In genomic region chr4:150656504-150656903, GRCm38 (mm10) we compare ENCODE assay signal across 9 mouse cellular contexts. TPM values are rescaled to one million over a fixed set of nuclear protein-coding genes. Genes with fewer than 3 reads are reported as not detected.
DNase-seq lines count a peak whose midpoint lies in the region; ATAC-seq and TF ChIP-seq lines count a peak whose summit lies in the region.
"Had no signal": no experiment of that assay in that cellular context is flagged by ENCODE, and none has a peak within 500 bp of the region (broad histone marks: within the 10 kb centered on the region; RNA-seq: fewer than 3 reads in every experiment).

No protein-coding gene starts in this region.

- H3K4me2 ChIP-seq in hindbrain, postnatal 0 days (ENCODE audit: low read depth, low read length): no peak overlapping the region
- H3K4me2 ChIP-seq in hindbrain, embryonic 13.5 days: no peak overlapping the region
- no peak overlapping the region for H3K4me2 ChIP-seq in forebrain, embryonic 12.5 days

- no peaks in the 10 kb centered on the region for H3K36me3 ChIP-seq in hindbrain, postnatal 0 days (ENCODE audit: insufficient read depth, low read length)
- H3K36me3 ChIP-seq in hindbrain, embryonic 13.5 days: no peaks in the 10 kb centered on the region
- H3K36me3 ChIP-seq in forebrain, embryonic 12.5 days (replicated peaks): no peaks in the 10 kb centered on the region
- H3K36me3 ChIP-seq: embryonic facial prominence, embryonic 13.5 days had no signal

- DNase-seq in hindbrain, postnatal 0 days (ENCODE audit: low spot score): no peak
- peak; percentile 54 for DNase-seq in thymus, postnatal 4 days
- DNase-seq in thymus, postnatal 36 days: no peak
- DNase-seq in c-Kit-positive CD71-positive TER-119-positive erythroid progenitor cells, embryonic 14.5 days (ENCODE audit: low spot score): peak; percentile 29
- no peak for DNase-seq in yolk sac, embryonic 10.5 days (ENCODE audit: low spot score)
- DNase-seq in layer of hippocampus, postnatal 36 days: no peak

- ATAC-seq in hindbrain, postnatal 0 days: no peak
- no peak for ATAC-seq in hindbrain, embryonic 13.5 days (ENCODE audit: low FRiP score)
- ATAC-seq in forebrain, embryonic 12.5 days (ENCODE audit: low FRiP score): no peak

- H3K9ac ChIP-seq in hindbrain, postnatal 0 days (replicated peaks; ENCODE audit: low read length): no peak overlapping the region
- H3K9ac ChIP-seq in hindbrain, embryonic 13.5 days: no peak overlapping the region
- H3K9ac ChIP-seq in forebrain, embryonic 12.5 days: no peak overlapping the region
- H3K9ac ChIP-seq: embryonic facial prominence, embryonic 13.5 days had no signal

- TF ChIP-seq CTCF in hindbrain, postnatal 0 days (IDR thresholded peaks at IDR 0.05; ENCODE audit: low read depth): peak; percentile 44

- H3K4me3 ChIP-seq in hindbrain, postnatal 0 days (ENCODE audit: low read length): no peak overlapping the region
- no peak overlapping the region for H3K4me3 ChIP-seq in hindbrain, embryonic 13.5 days
- H3K4me3 ChIP-seq in forebrain, embryonic 12.5 days (replicated peaks): no peak overlapping the region
- H3K4me3 ChIP-seq: embryonic facial prominence, embryonic 13.5 days had no signal

- H3K9me3 ChIP-seq in hindbrain, postnatal 0 days (ENCODE audit: low read length): no peaks in the 10 kb centered on the region
- H3K9me3 ChIP-seq in hindbrain, embryonic 13.5 days: peaks cover 5% of the 10 kb centered on the region; the same call in 1 of the 2 replicates
- H3K9me3 ChIP-seq in forebrain, embryonic 12.5 days: no peaks in the 10 kb centered on the region
- H3K9me3 ChIP-seq: embryonic facial prominence, embryonic 13.5 days had no signal

- H3K27ac ChIP-seq in hindbrain, postnatal 0 days: no peak overlapping the region
- H3K27ac ChIP-seq in hindbrain, embryonic 13.5 days: no peak overlapping the region
- H3K27ac ChIP-seq in forebrain, embryonic 12.5 days: no peak overlapping the region
- H3K27ac ChIP-seq: embryonic facial prominence, embryonic 13.5 days had no signal

- 0 out of 2 replicates have a peak, but pooled peaks cover under 1% of the 10 kb centered on the region for H3K4me1 ChIP-seq in hindbrain, postnatal 0 days (ENCODE audit: insufficient read depth, low read length)
- peaks cover 11% of the 10 kb centered on the region for H3K4me1 ChIP-seq in hindbrain, embryonic 13.5 days (replicated peaks)
- H3K4me1 ChIP-seq in forebrain, embryonic 12.5 days: peaks cover 12% of the 10 kb centered on the region

- no peaks in the 10 kb centered on the region for H3K27me3 ChIP-seq in hindbrain, postnatal 0 days (ENCODE audit: insufficient read depth, low read length)
- peaks cover 32% of the 10 kb centered on the region for H3K27me3 ChIP-seq in hindbrain, embryonic 13.5 days
- peaks cover 37% of the 10 kb centered on the region for H3K27me3 ChIP-seq in forebrain, embryonic 12.5 days

- 82% methylated on average over 6 of the region's 6 CpGs for WGBS in hindbrain, postnatal 0 days
- 85% methylated on average over 6 of the region's 6 CpGs for WGBS in hindbrain, embryonic 13.5 days
- WGBS in forebrain, embryonic 12.5 days: 86% methylated on average over 6 of the region's 6 CpGs

RNA-seq across cellular contexts. Expression of gene Slc45a1, which starts 4.5 kb away (rescaled TPM):
- total RNA-seq in hindbrain, postnatal 0 days (2014; rRNA removed): 49.6 and 51.3 TPM in 2 replicates
- polyA plus RNA-seq in hindbrain, postnatal 0 days (2015; fragmentation: Nextera tagmentation; extraction: Ambion mirVana): 41.7 and 47.5 TPM in 2 replicates
- polyA plus RNA-seq in hindbrain, embryonic 13.5 days (2015; fragmentation: Nextera tagmentation; extraction: Ambion mirVana): 24.6 and 30.0 TPM in 2 replicates
- 10 to 100 TPM; 35.0 to 36.2 TPM for total RNA-seq in layer of hippocampus, postnatal 36 days (2021)
- 7.3 and 9.5 TPM in 2 replicates for polyA plus RNA-seq in forebrain, embryonic 12.5 days (2016; fragmentation: Nextera tagmentation; extraction: Ambion mirVana)

Comparison
In these comparisons a context has a peak if more than half of its experiments do, and no peak if none do; other contexts are left out.
1. DNase-seq: peak in thymus, postnatal 4 days (single experiment) and c-Kit-positive CD71-positive TER-119-positive erythroid progenitor cells, embryonic 14.5 days (single experiment); none in hindbrain, postnatal 0 days (single experiment), thymus, postnatal 36 days (0 of 2), yolk sac, embryonic 10.5 days (single experiment) and layer of hippocampus, postnatal 36 days (0 of 2).